Mouse (Mus musculus) heart, adult 9 months (tissue): ENCODE data around the gene Cd300lb.
"Not testable (repeated sequence)": the region's sequence is repeated elsewhere in the genome, so short reads cannot be mapped to it uniquely, and the experiment has no call there.

Experiments
- DNase-seq, 2 experiments: peaks; one replicate each; pipeline ENCODE4 v3.0.0; 2022; ENCODE audit warnings: low spot score in 2 of 2

Cd300lb gene

DNA sequence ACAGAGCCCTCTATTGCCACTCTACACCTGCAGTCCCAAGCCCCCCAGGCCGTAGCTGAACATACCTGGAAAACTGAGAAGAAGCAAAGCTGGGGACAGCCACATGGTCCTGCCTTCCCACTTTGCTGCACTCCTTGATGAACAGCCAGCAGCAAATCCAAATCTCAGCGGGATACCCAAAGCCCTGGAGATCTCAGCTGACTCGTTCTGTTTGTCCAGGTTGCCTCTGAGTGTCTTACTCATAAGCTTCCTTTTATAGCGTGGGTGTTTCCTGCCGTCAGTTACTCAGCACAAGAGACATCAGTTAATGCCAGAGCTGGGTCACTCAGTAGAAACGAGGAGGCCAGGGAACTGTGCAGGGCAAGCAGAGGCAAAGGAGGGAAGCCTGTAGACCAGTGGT is at the start of gene Cd300lb:
TSS of gene Cd300lb (minus strand) at position 243 of the 400 bp plus-strand sequence.
- DNase-seq, result no peak

DNA sequence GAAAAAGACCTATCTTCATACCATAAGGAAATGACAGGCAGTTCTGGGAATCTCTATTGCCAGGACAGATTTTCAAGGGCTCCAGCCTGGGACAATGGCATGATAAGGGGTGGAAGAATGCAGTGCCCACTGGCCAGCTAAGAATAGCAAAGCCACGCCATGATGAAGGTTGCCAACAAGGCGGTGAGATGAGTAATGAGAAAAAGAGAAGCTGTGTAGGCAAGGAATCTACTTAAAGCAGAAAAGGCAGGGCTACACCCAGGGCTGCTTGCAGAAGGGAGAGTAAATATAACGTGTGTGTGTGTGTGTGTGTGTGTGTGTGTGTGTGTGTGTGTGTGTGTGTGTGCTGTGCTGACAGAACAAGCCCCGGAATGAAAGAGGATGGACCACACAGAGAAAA is 47.7 kb upstream of the Cd300lb start:
- DNase-seq, result no peak

DNA sequence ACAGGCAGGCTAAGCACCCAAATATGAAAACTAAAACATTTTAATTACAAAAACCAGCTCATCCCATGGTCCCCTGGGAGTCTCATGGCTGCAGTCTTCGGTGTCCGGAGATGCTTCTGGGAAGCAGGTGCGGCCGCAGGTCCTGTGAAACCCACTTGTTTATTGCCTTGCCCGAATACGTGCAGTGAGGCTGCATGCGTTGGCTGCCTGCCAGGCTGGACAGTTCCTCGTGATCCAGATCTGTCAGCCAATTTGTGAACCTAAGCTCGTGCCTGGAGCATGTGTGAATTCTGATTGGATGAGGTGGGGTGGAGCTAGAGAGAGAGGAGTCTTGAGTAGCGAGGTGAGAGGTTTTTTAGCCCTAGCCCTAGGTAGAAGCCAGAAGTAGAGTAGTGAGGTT is 38.5 kb upstream of the Cd300lb start:
- DNase-seq, result no peak

DNA sequence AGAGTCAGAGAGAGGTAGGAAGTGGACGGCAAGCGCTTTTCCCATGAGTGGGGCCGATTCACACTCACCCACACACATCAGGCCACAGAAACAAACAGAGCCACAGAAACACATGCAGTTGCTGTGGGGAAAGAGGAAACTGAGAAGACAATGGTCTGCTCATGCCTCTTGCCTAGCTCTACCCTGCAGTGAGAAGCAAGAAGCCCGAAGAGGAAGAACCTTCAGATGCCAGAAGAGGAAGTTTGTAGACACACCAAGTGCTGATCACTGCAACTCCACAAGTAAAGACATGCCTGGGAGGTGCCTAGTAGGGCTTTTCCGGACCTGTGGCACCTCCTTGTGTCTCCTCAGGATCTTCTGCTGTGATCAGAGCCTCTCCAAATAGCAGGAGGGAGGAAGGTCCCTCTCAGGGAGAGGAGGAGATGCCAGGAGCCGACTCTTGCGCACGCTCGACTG is 34.6 kb upstream of the Cd300lb start, which contains the start of gene Cd300c:
TSS of gene Cd300c (minus strand) at position 406 of the 456 bp plus-strand sequence.
- peak; percentile 10 to 54 for DNase-seq

DNA sequence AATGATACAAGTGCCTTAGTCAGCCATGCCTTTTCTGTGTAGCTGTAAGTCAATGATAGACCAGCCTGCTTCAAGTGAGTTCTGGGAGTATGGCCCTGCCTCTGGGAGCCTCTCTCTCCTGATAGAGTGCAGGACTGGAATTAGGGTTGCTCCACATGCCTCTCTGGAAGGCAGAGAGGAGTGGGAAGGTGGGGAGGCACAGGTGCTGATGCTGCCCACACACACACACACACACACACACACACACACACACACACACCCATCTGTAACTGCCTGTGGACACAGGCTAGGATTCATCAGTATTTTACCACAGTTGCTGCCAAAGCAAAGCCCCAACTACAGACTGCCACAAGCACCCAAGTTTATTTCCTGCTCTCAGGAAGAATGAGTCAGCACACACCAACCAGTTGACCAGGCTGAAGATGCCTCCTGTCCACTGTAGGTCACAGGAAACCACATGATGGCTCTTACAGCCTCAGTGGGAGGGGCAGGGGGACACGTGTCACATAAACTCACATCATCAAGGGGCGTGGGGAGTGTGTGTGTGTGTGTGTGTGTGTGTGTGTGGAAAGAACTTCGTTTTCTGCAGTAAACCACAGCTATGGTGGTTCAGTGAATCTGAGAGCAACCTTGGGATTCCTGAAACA is 31.1 kb upstream of the Cd300lb start:
- no peak for DNase-seq

DNA sequence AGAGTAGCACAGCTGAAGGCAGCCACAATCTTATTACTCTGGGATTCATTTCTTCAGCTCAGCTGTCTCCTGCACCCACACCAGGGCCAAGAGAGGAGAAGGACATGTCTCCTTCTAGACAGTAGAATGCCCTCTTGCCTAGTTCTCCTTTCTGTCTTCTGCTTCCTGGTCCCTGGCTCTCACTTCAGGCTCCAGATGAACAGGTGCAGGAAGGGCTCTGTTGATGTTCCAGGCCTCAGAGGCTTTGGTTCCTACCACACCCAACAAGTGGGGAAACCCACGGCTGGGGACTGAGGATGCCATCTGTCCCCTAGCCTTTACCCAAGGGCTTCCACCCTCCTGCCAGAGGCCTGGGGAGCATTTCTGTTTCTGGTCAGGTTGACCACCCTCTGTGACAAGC is 26.2 kb upstream of the Cd300lb start:
- no peak for DNase-seq

DNA sequence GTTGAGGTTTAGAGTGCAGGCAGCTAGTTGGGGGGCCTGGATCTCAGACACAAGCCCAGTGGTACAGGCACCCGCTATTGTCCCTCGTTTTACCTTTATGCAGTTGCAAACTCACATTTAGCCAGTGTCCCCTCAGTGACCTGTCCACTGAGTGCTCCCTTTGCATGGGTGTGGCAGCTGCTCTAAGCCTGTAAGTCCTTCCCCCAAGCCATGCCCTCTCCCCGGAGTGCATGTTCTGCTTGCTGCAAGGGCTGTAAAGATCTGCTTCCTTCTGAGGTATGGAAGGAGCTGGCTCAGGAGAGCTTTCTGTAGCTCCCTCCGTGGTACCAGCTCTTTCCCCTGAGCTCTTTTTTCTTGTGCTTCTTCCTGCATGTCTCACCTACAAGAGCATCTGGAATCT is 595 bp downstream of the Cd300lb start:
- no peak for DNase-seq

DNA sequence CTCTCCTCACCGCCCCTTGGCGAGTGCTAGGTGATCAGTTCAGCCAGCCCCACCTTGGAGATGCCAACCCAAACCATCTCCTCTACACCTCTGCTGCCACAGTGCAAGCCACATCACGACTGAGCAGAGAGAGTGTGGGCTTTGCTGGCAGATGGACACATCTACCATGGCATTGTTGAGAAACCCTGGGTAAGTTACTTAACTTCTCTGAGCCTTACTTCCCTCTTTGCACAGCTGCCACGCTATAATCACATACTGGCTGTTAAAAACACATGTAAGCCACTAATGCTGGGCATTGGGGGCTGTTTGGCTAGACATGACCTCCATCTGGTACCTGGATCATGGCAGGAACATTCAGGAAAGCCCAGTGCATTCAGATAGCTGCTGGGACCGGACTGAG is 3.1 kb downstream of the Cd300lb start:
- DNase-seq, result no peak

DNA sequence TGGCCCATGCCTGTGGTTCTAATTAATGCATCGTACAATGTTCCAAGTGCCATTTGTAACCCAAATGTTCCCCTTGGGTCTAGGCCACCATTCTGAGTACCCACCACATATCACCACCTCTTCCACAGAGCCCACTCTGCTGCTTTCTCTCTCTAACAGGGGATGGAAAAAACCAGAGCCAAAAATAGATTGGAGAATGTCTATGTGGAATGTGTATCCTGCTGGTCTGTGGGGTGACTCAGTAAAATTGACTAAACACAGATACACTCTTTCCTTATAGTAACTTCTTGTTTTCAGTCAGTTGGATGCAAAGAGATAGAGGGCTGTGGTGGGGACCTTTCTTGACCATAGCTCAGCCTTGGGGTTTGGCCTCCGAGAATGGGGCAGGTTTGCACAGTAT is 4.6 kb downstream of the Cd300lb start:
- no peak for DNase-seq

DNA sequence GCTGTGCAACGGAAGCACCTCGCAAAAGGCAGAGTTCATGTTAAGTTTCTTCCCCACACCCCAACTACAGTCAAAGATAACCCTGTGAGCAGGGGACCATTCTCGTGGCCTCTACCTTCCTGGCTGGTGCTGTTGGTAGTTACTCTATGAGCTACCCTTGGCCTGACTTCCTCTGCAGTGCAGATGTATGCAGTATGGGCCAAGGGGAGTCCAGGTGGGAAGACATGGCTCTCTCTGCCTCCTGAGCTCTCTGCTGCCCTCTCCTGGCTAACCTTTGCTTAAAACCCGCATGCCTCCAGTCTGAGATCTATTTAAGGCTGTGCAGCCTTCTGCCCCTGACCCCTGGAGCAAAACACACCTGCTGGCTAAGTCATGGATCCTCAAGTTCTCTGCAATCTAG is 10.2 kb downstream of the Cd300lb start:
- DNase-seq, result no peak

DNA sequence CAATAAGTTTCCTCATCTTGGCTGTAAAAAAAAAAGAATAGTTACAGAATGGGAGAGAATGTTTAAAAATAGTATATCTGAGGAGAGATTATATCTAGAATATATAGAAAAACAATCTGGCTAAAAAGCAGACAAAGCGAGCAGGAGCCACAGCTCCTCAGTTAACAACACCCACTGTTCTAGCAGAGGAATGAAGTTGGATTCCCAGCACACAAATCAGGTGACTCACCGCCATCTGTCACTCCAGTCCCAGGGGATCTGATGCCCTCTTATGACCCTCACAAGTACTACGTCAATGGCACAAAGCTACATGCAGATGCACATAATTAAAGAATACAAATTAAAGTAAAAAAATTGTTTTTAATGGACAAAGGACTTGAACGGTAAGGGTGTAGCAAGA is 11.7 kb downstream of the Cd300lb start:
- DNase-seq, result no peak

DNA sequence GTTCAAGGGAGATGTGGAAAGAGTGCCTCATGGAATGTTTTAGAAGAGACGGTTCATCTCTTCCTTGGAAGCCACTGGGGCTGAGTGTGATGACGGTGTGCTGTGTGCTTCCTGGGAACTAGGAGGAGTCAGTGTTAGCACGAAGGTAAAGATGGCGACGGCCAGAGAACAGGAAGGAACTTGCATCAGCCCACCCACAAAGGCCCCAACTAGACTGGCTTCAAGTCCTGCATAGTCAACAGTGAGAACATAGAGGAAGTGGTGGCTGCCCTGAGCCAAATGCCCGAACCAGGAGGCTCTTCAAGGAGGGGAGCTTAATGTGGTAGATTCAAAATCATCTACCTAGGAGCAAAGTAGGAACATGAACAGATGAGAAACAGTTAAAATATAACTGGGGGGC is 17.1 kb downstream of the Cd300lb start:
- no peak for DNase-seq

GRCm38 (mm10) chr11:114914978-114915377 is 19.2 kb downstream of the Cd300lb start:
- peak; percentile 32 to 47 for DNase-seq

- DNase-seq, result peak; percentile 63 to 68
These were observed 21.3 kb downstream of the Cd300lb start for GRCm38 (mm10) chr11:114912847-114913246.

DNA sequence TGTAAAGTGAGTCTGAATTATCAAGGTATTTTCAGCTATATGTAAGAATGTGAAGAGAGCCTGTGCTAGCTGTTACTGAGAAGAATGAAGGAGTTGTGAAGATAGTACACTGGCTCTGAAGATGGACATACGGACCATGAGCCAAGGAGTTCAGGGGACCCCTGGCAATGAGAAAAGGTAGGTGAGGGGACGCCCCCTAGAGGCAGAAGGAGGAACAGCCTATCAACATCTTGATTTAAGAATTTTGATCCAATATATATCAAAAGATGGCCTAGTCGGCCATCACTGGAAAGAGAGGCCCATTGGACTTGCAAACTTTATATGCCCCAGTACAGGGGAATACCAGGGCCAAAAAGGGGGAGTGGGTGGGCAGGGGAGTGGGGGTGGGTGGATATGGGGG is 24.6 kb downstream of the Cd300lb start:
- not testable (repeated sequence) for DNase-seq

- no peak for DNase-seq
These were observed 26.1 kb downstream of the Cd300lb start for GRCm38 (mm10) chr11:114908086-114908485.

DNA sequence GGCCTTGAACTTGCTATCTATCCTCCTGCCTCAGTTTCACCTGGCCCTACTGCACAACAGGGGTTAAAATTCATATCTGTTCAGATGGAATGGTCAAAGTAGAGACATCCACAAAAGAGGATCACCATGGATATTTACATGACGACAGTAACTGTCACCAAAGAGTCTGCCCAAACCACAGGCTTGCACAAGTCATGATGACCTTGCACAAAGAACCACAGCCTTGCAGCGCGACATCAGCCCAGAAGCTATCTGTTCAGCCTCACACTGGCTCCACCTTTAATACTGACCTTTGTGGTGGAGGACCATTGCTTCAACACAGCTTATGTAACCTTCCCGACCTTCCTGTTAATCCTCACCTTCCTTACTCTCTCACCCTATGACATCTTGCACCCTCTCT is 26.6 kb downstream of the Cd300lb start:
- DNase-seq, result no peak

DNA sequence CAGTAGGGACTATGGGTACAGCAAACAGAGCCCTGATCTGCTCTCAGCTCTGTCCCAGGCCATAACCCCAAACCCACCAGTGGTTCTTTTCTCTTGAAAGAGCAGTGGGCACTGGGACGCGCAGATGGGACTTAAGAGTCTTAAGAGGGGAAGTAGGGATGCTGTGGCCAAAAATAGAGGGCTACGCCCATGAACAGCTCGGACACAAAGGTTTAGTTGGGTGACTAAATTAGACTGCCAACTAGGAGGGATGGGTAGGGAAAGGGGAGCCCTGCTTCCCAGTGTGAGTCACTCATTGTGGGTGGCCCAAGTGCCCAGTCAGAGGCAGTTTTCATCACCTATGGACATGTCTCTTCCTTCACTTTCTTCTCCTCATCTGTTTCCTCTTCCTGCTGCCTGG is 31.0 kb downstream of the Cd300lb start:
- no peak for DNase-seq

GRCm38 (mm10) chr11:114898026-114898425 is 36.2 kb downstream of the Cd300lb start:
- DNase-seq, result peak; percentile 63 to 81

- DNase-seq, result no peak
These were observed 38.1 kb downstream of the Cd300lb start for GRCm38 (mm10) chr11:114896085-114896484.

- DNase-seq, result no peak
These were observed 43.6 kb downstream of the Cd300lb start for GRCm38 (mm10) chr11:114890542-114890941.

DNA sequence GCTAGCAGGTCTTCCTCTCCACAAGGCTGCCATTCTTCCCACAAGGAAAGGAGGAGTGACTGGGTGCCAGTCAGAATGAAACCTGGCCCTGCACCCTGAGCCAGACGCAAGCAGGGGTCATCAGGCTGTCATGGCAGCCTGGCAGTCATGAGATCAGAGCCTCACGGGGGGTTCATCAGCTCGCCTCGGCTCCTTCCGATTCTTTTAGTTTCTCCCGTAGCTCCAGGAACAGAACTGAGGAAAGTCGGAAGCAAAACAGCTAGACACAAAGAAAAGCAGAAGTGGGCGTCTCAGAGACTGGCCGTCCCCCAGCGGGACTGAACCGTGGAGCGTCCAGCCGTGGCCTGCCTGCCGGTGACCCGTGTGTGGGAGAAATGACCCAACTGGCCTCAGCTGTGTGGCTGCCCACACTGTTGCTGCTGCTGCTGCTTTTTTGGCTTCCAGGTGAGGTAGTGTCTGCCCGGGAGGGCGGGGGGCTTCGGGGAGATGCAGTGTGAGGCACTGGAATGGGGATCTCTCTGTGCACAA is 44.1 kb downstream of the Cd300lb start, which contains the start of gene Cd300a:
TSS of gene Cd300a (plus strand) at position 51 of the 528 bp plus-strand sequence.
- no peak for DNase-seq

- peak in 1 of 2 experiments; percentile 62 for DNase-seq
These were observed 49.6 kb downstream of the Cd300lb start for GRCm38 (mm10) chr11:114884380-114885100.
